In the genomic region with DNA sequence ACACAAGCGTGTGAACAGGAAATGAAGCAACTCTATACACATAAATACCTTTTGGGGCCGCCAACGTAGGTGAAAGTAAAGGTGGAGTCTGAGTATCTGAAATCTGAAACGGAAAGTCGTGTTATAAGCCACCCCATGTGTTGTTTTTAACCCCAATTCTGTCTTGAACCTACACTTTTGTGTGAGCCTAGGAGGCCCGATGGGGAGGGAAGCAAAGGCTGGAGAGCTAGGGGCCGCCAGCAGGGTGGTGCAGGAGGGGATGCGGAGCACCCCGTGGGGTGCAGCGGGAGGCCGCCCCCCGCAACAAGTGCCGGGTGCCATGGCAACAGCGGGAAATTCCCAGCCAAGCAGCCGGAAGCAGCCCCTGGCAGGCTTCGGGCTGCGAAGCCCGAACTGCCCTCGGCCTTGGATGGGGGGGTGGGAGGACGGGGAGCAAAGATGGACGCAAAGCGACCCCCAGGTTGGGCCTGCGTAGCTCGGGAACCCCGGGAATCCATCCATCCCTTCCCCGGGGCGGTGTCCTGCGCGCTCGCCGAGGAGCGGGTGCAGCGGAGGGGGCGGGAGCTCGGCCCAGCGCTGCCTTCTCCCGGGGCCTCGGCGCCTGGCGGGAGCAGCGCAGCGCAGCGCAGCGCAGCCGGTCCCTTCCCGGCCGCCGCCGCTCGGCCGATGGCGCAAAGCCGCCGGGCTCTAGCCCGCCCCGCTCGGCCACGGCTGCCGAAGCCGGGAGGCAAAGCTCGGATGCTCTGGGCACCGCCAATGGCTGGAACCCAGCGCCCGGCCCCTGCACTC, we compare ENCODE assay signal across 8 mouse cellular contexts. TPM values are rescaled to one million over a fixed set of nuclear protein-coding genes. Genes with fewer than 3 reads are reported as not detected.
A peak's percentile ranks its signal among the peaks of the same experiment; 100 is the strongest.
DNase-seq lines count a peak whose midpoint lies in the region; TF ChIP-seq lines count a peak whose summit lies in the region.

No protein-coding gene starts in this region.

- intact Hi-C loops in gastrocnemius, adult 2 months (cut with DNase I): loop anchor here (5.0 kb wide), 2 partner anchors 37 to 82 kb away; no protein-coding TSS in a partner anchor
- intact Hi-C loops in left cerebral cortex, postnatal 10 days (cut with DNase I): loop anchor here (10.0 kb wide), 1 partner anchor 140 kb away; no protein-coding TSS in a partner anchor

- peaks cover 65% of the 10 kb centered on the region for H3K27me3 ChIP-seq in megakaryocyte, embryonic 14.5 days (replicated peaks)

- TF ChIP-seq CTCF in gastrocnemius, adult 2 months (IDR thresholded peaks at IDR 0.05): peak; percentile 25; the same call in 1 of the 2 replicates

- peak; percentile 58 for DNase-seq in R1 (ENCODE audit: low read depth, low spot score)
- DNase-seq in cerebellum, postnatal 10 days: peak; percentile 79 to 84
- peak; percentile 85 for DNase-seq in gastrocnemius, adult 2 months
- DNase-seq in hindlimb bud, embryonic 11.5 days (ENCODE audit: extremely low spot score, low read depth, low spot score): peak; percentile 39
- DNase-seq in left cerebral cortex, postnatal 10 days (ENCODE audit: extremely low spot score in 1 of 2, low spot score in 2 of 2): peak; percentile 23 to 78
- peak; percentile 78 to 79 for DNase-seq in right cerebral cortex, postnatal 10 days (ENCODE audit: low spot score in 2 of 2)
- DNase-seq in urinary bladder, postnatal 25 days (ENCODE audit: low spot score): peak; percentile 49

- no peaks in the 10 kb centered on the region for H3K9me3 ChIP-seq in megakaryocyte, embryonic 14.5 days

- peaks cover 26% of the 10 kb centered on the region for H3K4me1 ChIP-seq in megakaryocyte, embryonic 14.5 days

- no peaks in the 10 kb centered on the region for H3K36me3 ChIP-seq in megakaryocyte, embryonic 14.5 days (replicated peaks; ENCODE audit: low read length)

- peak overlapping the region; percentile 96 for H3K4me3 ChIP-seq in gastrocnemius, adult 2 months
- peak overlapping the region; percentile 93 for H3K4me3 ChIP-seq in megakaryocyte, embryonic 14.5 days (replicated peaks)

- H3K27ac ChIP-seq in gastrocnemius, adult 2 months: peak overlapping the region; percentile 85

RNA-seq across cellular contexts. Expression of a gene that starts 1.0 kb away (rescaled TPM):
- 10 to 100 TPM; 12.9 to 14.5 TPM for total RNA-seq in gastrocnemius, adult 2 months (2021)
- total RNA-seq in left cerebral cortex, postnatal 10 days (2021): 10 to 100 TPM; 38.1 to 41.9 TPM
- polyA plus RNA-seq in megakaryocyte, embryonic 14.5 days (2012; ENCODE audit: insufficient read depth, low replicate concordance): 0.58 TPM in 1 of 2 replicates, not detected in the other

Comparison
In these comparisons a context has a peak if more than half of its experiments do, and no peak if none do; other contexts are left out.
1. Peak in every context shown above with its lines: DNase-seq, H3K4me3 ChIP-seq and H3K27ac ChIP-seq.